Comparison of ENCODE assay signal across 8 mouse cellular contexts in the genomic region with DNA sequence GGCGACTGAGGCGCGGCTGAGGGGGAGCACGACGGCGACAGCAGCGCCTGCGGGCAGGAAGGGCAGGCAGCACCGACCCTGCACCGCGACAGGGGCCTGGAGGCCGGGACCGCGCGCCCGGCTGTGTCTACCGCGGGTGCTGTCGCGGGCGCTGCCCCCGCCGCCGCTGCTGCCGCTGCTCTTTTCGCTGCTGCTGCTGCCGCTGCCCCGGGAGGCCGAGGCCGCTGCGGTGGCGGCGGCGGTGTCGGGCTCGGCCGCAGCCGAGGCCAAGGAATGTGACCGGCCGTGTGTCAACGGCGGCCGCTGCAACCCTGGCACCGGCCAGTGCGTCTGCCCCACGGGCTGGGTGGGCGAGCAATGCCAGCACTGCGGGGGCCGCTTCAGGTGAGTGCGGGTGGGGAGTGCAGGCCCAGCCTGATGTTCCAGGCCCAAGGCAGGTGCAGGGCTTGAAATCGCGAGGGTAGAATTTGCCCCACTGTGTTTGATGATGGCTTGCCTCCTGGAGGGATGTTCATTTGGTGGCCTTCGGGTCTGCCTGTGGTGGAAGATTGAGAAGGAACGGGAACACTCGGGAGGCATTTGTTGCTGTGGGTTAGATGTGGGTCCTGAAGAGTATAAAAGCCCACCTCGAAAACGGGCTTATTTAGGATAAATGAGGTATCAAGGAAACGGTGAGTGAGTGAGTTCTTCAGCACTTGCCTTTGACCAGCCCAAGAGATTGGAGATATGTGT. TPM values are rescaled to one million over a fixed set of nuclear protein-coding genes. Genes with fewer than 3 reads are reported as not detected.
DNase-seq lines count a peak whose midpoint lies in the region; ATAC-seq lines count a peak whose summit lies in the region.

No protein-coding gene starts in this region.

- no peaks in the 10 kb centered on the region for H3K27me3 ChIP-seq in midbrain, embryonic 13.5 days

- H3K4me3 ChIP-seq in midbrain, embryonic 13.5 days (replicated peaks), result peak overlapping the region; percentile 99

- peak; percentile 93 for DNase-seq in heart, adult 11 months
- no peak for DNase-seq in heart, adult 8-10 months (ENCODE audit: low spot score)
- DNase-seq in cerebellum, postnatal 14 days, result peak; percentile 62 to 64
- DNase-seq in left cerebral cortex, postnatal 14 days (ENCODE audit: low spot score in 2 of 2), result peak; percentile 16 to 17
- DNase-seq in retina, embryonic 14.5 days (ENCODE audit: low spot score), result no peak

- peak overlapping the region; percentile 96 for H3K9ac ChIP-seq in midbrain, embryonic 13.5 days (replicated peaks)

- peak; percentile 10 for ATAC-seq in CD4-positive, CD25-positive, alpha-beta regulatory T cell, adult 4 months
- peak; percentile 13; the same call in 1 of the 2 replicates for ATAC-seq in granulocyte monocyte progenitor cell, adult 5-6 weeks (replicated peaks; ENCODE audit: poor library complexity, severe bottlenecking)
- ATAC-seq in midbrain, embryonic 13.5 days, result no peak; the same call in none of the 2 replicates

- 0 out of 2 replicates have a peak, but pooled peaks cover 3% of the 10 kb centered on the region for H3K36me3 ChIP-seq in midbrain, embryonic 13.5 days

- under 1% methylated on average over 50 of the region's 58 CpGs for WGBS in midbrain, embryonic 13.5 days

- H3K9me3 ChIP-seq in midbrain, embryonic 13.5 days, result no peaks in the 10 kb centered on the region

- H3K4me1 ChIP-seq in midbrain, embryonic 13.5 days (replicated peaks), result peaks cover 32% of the 10 kb centered on the region

- H3K4me2 ChIP-seq in midbrain, embryonic 13.5 days (replicated peaks), result peak overlapping the region; percentile 84

- H3K27ac ChIP-seq in midbrain, embryonic 13.5 days, result peak overlapping the region; percentile 88

- intact Hi-C loops in left cerebral cortex, postnatal 14 days (cut with DNase I), result loop anchor here (2.0 to 5.0 kb wide), 2 partner anchors 41 to 66 kb away; no protein-coding TSS in a partner anchor

RNA-seq across cellular contexts. Expression of a gene that starts 0.5 kb away (rescaled TPM):
- 10 to 100 TPM; 21.3 to 25.8 (median 24.2) TPM for total RNA-seq in heart, adult 8-10 months (2022)
- 1 to 10 TPM; 4.0 to 8.5 TPM for polyA plus RNA-seq in CD4-positive, CD25-positive, alpha-beta regulatory T cell, adult 4 months (2017; shearing (Covaris generic))
- total RNA-seq in granulocyte monocyte progenitor cell, adult 5-6 weeks (2014; fragmentation: Nextera tagmentation), result 37.3 and 38.9 TPM in 2 replicates
- 37.7 and 37.8 TPM in 2 replicates for total RNA-seq in granulocyte monocyte progenitor cell, adult 5-6 weeks (2017)
- total RNA-seq in left cerebral cortex, postnatal 14 days (2021), result 100 to 1,000 TPM; 121 to 126 TPM
- polyA plus RNA-seq in midbrain, embryonic 13.5 days (2015; fragmentation: Nextera tagmentation; extraction: Ambion mirVana), result 11.9 and 12.9 TPM in 2 replicates

RNA-seq across cellular contexts. Expression of a gene that starts 0.5 kb away (rescaled TPM):
- 10 to 100 TPM; 41.2 to 57.7 (median 51.0) TPM for total RNA-seq in heart, adult 8-10 months (2022)
- 10 to 100 TPM; 13.0 to 13.6 TPM for polyA plus RNA-seq in CD4-positive, CD25-positive, alpha-beta regulatory T cell, adult 4 months (2017; shearing (Covaris generic))
- 10.5 and 19.0 TPM in 2 replicates for total RNA-seq in granulocyte monocyte progenitor cell, adult 5-6 weeks (2014; fragmentation: Nextera tagmentation)
- total RNA-seq in granulocyte monocyte progenitor cell, adult 5-6 weeks (2017), result 5.3 and 8.6 TPM in 2 replicates
- total RNA-seq in left cerebral cortex, postnatal 14 days (2021), result 10 to 100 TPM; 72.1 to 81.2 TPM
- 109 and 112 TPM in 2 replicates for polyA plus RNA-seq in midbrain, embryonic 13.5 days (2015; fragmentation: Nextera tagmentation; extraction: Ambion mirVana)

Comparison
In these comparisons a context has a peak if more than half of its experiments do, and no peak if none do; other contexts are left out.
1. DNase-seq: peak in heart, adult 11 months (single experiment), cerebellum, postnatal 14 days (2 of 2) and left cerebral cortex, postnatal 14 days (2 of 2); none in heart, adult 8-10 months (single experiment) and retina, embryonic 14.5 days (single experiment).